Mouse (Mus musculus): ENCODE data around the gene Dmwd.

Dmwd gene

GRCm38 (mm10) chr7:19095751-19096110 lies 19.7 kb downstream of the Dmwd start:
- no peak for DNase-seq

DNA sequence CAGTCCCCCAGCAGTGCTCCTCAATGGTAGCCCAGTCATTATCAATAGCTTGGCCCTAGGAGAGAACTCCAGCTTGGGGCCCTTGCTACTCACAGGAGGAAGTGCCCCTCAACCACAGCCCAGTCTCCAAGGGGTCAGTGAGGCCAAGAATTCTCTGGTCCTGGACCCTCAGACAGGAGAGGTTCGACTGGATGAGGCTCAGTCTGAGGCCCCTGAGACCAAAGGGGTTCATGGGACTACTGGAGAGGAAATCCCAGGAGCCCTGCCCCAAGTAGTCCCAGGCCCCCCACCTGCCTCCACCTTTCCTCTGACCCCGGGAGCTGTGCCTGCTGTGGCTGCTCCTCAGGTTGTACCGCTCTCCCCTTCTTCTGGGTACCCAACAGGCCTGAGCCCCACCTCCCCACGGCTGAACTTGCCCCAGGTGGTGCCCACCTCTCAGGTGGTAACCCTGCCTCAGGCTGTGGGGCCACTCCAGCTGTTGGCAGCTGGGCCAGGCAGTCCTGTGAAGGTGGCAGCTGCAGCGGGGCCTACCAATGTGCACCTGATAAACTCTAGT lies 20.5 kb downstream of the Dmwd start:
- DNase-seq: no peak

DNA sequence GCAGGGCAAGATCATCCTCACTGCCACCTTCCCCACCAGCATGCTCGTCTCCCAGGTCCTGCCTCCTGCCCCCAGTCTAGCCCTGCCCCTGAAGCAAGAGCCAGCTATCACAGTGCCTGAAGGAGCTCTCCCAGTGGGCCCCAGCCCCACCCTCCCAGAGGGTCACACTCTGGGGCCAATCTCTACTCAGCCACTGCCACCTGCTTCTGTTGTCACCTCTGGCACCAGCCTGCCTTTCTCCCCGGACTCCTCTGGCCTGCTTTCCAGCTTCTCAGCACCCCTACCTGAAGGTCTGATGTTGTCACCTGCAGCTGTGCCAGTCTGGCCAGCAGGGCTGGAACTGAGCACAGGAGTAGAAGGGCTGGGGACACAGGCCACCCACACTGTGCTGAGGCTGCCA lies 21.2 kb downstream of the Dmwd start:
- no peak for DNase-seq

- DNase-seq: no peak
Measured at GRCm38 (mm10) chr7:19097863-19098262, 21.8 kb downstream of the Dmwd start.

GRCm38 (mm10) chr7:19098811-19099210 lies 22.8 kb downstream of the Dmwd start:
- DNase-seq: no peak

DNA sequence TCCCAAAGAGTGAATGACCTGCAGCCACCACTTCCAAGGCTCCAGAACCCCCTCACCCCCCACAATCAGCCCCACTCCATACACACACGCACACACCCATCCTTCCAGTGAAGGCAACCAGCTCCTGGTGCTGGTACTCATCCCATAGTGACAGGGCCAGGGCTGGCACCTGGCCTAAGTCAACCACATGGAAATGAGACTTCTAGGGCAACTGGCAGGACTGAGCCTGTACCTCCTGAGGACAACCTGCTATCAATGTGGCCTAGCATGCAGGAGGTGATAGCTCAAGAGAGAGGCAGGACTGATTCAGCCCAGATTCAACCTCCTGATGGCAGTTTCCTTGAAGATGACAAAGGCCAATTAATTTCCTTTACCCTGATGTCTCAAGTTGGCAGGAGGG lies 24.3 kb downstream of the Dmwd start:
- no peak for DNase-seq

DNA sequence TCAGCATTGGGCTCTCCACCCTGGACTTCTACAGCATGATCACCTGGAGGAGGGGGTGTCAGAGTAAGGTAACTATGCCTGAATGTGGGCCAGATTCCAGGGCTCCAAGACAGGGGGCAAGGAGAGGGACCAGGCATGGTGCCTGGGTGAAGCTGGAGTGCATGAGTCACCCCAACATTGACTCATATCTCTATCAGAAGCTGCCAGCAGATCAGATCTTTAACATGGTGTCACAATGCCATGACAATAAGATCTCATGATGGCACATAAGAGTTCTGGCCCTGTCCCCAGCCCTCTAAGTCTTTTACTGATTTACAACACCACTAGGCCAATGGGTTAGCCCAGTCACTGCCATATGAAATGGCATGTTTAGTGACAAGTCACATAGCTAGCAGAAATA lies 27.7 kb downstream of the Dmwd start:
- no peak for DNase-seq

- no peak for DNase-seq
Measured at GRCm38 (mm10) chr7:19104486-19104885, 28.5 kb downstream of the Dmwd start.

- no peak for DNase-seq
Measured at GRCm38 (mm10) chr7:19107436-19107835, 31.4 kb downstream of the Dmwd start.

DNA sequence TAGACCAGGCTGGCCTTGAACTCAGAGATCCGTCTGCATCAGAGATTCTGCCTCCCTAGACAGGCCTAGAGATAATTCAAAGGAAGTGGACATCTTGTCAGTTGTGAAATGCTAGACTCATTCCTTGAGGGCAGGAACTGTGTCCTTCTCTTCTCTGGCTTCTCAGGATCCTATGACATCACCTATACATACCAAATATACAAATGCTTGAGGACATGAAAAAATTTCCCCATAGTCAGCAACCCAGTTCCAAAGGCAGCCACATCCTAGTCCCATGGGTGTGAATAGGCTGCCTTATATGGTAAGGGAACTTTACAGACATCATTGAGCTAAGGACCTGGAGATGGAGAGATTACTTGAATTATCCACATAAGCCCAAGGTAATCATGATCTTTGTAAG lies 33.5 kb downstream of the Dmwd start:
- DNase-seq: no peak

DNA sequence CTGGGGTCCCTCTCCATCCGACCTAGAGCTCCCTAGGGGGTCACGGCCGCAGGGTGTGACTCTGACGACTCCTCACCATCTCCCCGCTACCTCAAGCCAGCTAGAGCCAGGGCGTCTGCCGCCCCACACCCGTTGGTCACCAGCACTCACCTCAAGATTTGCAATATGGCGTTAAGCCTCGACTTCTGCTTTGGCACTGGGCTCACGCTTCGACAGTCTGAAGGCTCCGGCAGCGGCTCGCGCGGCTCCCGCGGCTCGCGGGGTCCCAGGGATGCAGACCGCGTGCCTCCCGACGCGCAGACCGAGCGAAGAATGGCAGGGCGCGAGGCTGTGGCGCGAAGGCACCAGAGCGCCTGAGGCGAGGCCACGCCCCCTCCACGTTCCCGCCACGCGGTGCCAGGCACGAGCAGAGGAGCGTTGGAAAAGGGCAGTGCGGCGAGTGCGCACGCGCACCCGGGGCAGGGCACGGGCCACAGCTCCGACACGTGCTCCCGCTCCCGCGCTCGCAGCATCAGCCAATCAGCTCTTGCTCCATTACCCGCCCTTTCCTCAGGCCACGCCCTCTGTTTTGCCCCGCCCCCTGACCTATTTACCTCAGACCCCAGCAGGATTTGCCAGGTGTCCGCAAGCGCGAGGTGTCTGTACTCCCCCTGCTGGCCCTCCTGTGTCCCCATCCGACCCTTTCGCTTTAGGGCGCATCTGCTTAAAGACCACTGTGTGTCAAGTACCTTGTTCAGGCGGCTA lies 42.2 kb downstream of the Dmwd start, which contains the start of gene Gm4969:
Gene Gm4969, minus strand, starts transcription at position 341 of the 744 bp plus-strand sequence.
- DNase-seq: peak; percentile 85

GRCm38 (mm10) chr7:19119083-19119482 lies 43.1 kb downstream of the Dmwd start:
- peak; percentile 82 for DNase-seq

- DNase-seq: peak; percentile 97
Measured at GRCm38 (mm10) chr7:19119631-19120429, 43.8 kb downstream of the Dmwd start, which contains the start of gene Fbxo46. Fbxo46 (plus strand) TSS chr7:19119859.

GRCm38 (mm10) chr7:19121686-19122085 lies 45.7 kb downstream of the Dmwd start:
- peak; percentile 48 for DNase-seq

GRCm38 (mm10) chr7:19124713-19125112 lies 48.7 kb downstream of the Dmwd start:
- DNase-seq: peak; percentile 6

DNA sequence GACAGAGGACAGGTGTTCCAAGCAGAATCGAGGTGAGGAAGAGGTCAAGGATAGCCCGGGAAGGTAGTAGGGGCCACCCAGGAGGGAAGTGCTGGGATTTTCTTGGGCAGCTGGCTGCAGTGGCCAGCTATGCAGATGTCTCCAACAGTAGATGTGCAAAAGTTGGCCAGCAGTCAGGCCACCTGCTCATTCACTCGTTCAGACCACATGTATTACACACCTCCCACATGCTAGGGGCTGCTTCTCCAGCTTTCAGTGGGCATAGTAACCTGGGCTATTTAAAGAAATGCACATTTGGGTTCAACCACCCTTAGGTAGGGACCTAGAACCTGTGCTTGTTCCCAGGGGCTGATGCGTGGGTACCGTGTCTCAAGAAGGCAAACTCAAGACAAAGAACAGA lies 51.7 kb downstream of the Dmwd start:
- DNase-seq: peak; percentile 17

DNA sequence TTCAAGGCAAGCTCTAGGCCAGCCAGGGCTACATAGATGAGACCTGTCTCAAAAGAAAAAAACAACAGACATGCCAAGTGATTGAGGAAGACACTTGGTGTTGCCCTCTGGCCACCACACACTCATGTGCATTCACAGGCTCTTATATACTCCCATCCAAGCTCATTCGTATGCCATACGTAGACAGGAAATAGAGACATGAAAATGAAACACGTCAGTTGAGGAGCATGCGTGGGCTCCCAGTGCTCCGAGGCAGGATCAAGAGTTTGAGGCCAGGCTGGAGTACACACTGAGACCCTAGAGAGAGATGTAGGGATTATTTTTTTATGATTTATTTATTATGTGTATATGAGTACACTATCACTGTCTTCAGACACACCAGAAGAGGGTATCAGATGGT lies 53.4 kb downstream of the Dmwd start:
- DNase-seq: peak; percentile 46

GRCm38 (mm10) chr7:19130657-19131056 lies 54.6 kb downstream of the Dmwd start:
- peak; percentile 67 for DNase-seq

DNA sequence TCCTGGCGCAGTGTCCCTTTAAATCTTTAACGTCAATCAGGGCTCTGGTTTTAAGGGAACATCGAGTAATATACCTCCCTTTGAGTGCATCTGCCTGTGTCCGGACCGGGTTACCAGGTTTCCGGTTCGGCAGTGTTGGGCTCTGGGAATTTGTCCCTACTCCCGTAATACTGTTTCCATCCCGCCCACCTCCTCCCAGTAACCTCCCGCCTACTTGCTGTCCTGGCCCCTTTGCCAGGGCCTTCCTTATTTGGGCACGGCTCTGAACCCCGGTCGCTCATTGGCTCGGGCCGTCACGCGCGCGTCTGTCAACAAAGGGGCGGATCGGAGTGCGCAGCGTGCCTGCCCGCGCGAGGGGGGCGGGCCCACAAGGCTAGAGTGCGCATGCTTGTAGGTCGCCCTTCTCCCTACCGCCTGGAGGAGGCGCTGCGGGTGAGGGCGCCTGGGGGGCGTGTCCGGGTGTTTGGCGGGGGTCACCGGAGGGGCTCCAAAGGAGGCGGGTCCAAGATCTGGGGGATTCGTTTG lies 55.4 kb downstream of the Dmwd start:
- DNase-seq: peak; percentile 99

All from cerebellum, adult 9-10 months (tissue).